Mouse (Mus musculus) lung, postnatal 0 days (tissue): ENCODE data around the gene B3galt4.

Experiments
- CTCF ChIP-seq: IDR thresholded peaks from 2 replicates; pipeline ENCODE4 v1.5.1; 2016; ENCODE audit warnings: antibody characterized with exemption, mild to moderate bottlenecking
- EP300 ChIP-seq: IDR thresholded peaks from 2 replicates; pipeline ENCODE4 v1.6.1; 2016; ENCODE audit warnings: antibody characterized with exemption, mild to moderate bottlenecking, control low read depth

GRCm38 (mm10) chr17:33980181-33981035 lies 29.1 kb upstream of the B3galt4 start:
- TF ChIP-seq CTCF = no peak
- no peak for TF ChIP-seq EP300
